Mouse (Mus musculus): ENCODE results near the gene Clock. TPM values are rescaled to one million over a fixed set of nuclear protein-coding genes. Genes with fewer than 3 reads are reported as not detected.

Gene Clock
- polyA plus RNA-seq, 1 experiment from 2014 or later: 13.2 TPM

DNA sequence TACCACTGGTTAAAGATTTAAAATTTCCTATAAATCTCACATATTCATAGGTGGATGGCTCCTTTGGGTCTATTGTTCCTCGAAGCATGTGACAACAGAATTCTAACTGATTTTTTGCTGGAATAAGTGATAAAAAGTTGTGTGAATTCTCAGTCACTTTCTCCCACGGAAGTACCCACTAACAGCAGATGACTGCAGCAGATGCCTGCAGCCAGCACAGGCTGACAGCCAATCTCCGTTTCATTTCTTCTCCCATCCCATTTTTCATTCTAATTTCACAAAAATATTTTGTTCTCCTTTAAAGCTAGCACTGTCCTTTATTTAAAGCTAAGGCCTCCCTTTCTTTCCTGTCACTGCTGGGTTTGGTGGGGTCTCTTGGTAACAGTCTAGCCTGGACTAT, 59.2 kb downstream of the Clock start:
- no peaks in the 10 kb centered on the region for H3K4me1 ChIP-seq (ENCODE audit: control insufficient read depth, insufficient read depth, low read length)
- ATAC-seq (ENCODE audit: low read depth): no peak
- no peak for DNase-seq (ENCODE audit: low spot score)
- no peak overlapping the region for H3K27ac ChIP-seq (replicated peaks; ENCODE audit: low read depth, low read length)
- H3K9ac ChIP-seq (ENCODE audit: low read depth, low read length): no peak overlapping the region
- no peaks in the 10 kb centered on the region for H3K9me3 ChIP-seq (ENCODE audit: control insufficient read depth, low read length)
- H3K4me3 ChIP-seq (ENCODE audit: low read depth, low read length): no peak overlapping the region
- H3K4me2 ChIP-seq (ENCODE audit: low read depth, low read length): no peak overlapping the region
- H3K36me3 ChIP-seq (ENCODE audit: control insufficient read depth, insufficient read depth, low read length): peaks cover 25% of the 10 kb centered on the region
- WGBS: 91% methylated on average over 3 of the region's 3 CpGs
- H3K27me3 ChIP-seq (replicated peaks; ENCODE audit: control insufficient read depth, insufficient read depth, low read length): no peaks in the 10 kb centered on the region

DNA sequence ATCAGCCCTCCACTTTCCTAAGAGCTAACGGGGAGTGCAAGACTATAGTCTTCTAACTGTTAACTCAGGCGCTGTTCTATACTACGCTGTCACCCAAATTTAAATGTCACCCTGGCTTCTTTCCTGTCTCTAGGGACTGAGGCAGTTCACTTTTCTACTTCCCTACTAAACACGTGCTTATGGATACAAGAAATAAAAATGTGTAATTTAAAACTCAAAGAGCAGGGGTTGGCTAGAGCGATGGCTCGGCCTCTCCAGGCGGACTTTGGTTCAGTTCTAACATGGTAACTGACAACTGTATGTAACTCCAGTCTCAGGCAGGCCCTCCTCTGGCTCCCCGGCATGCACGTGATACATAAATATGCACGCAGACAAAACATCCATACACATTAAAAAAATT, 60.2 kb downstream of the Clock start:
- H3K4me3 ChIP-seq (ENCODE audit: low read depth, low read length): no peak overlapping the region
- no peaks in the 10 kb centered on the region for H3K27me3 ChIP-seq (replicated peaks; ENCODE audit: control insufficient read depth, insufficient read depth, low read length)
- H3K36me3 ChIP-seq (ENCODE audit: control insufficient read depth, insufficient read depth, low read length): peaks cover 35% of the 10 kb centered on the region
- no peak overlapping the region for H3K9ac ChIP-seq (ENCODE audit: low read depth, low read length)
- H3K4me2 ChIP-seq (ENCODE audit: low read depth, low read length): no peak overlapping the region
- ATAC-seq (ENCODE audit: low read depth) (no peak), DNase-seq (ENCODE audit: low spot score) (no peak)
- H3K9me3 ChIP-seq (ENCODE audit: control insufficient read depth, low read length): no peaks in the 10 kb centered on the region
- no peak overlapping the region for H3K27ac ChIP-seq (replicated peaks; ENCODE audit: low read depth, low read length)
- H3K4me1 ChIP-seq (ENCODE audit: control insufficient read depth, insufficient read depth, low read length): no peaks in the 10 kb centered on the region
- WGBS: 90% methylated on average over 10 of the region's 10 CpGs

DNA sequence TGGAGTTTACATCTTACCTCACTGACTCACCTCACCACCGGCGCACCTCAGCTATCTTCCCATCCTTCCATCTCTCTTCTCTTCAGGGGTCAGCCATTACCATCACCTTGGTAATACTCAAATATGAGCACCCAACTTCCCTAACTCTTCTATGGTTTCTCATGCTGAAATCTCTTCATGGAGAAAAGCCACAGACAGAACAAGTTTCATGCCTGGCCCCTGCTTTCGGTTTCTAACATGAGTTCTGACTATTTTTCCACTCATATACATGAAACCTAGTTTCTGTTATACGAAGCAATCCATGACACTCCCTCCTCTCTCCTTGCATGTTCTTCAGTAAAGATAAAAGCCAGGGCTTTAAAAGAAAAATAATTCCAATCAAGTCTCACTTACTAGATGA, 60.7 kb downstream of the Clock start:
- H3K4me1 ChIP-seq (ENCODE audit: control insufficient read depth, insufficient read depth, low read length): no peaks in the 10 kb centered on the region
- no peak overlapping the region for H3K4me3 ChIP-seq (ENCODE audit: low read depth, low read length)

DNA sequence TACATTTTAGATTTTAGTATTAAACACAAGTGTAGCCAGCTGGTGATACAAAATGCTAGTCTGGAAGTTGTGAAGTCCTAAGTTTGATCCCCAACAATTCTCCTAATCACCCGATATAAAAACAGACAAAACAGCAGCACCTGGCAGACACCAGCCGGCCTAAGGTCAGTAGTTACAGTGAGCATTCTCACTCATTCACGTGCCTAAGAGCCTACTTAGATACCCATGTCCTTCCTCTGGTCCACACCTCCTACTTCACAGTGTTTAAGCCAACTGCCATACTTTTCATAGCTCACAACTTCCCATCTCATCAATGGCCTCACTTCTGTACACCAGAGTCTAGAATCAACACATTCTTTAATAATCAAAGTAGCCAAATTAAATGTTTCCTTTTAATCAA, 61.3 kb downstream of the Clock start:
- Histone ChIP-seq H3K27ac (replicated peaks; ENCODE audit: low read depth, low read length) (no peak overlapping the region), H3K9me3 (ENCODE audit: control insufficient read depth, low read length) (no peaks in the 10 kb centered on the region), H3K4me1 (ENCODE audit: control insufficient read depth, insufficient read depth, low read length) (no peaks in the 10 kb centered on the region), H3K4me3 (ENCODE audit: low read depth, low read length) (no peak overlapping the region), H3K4me2 (ENCODE audit: low read depth, low read length) (no peak overlapping the region), H3K27me3 (replicated peaks; ENCODE audit: control insufficient read depth, insufficient read depth, low read length) (no peaks in the 10 kb centered on the region), H3K36me3 (ENCODE audit: control insufficient read depth, insufficient read depth, low read length) (peaks cover 39% of the 10 kb centered on the region), H3K9ac (ENCODE audit: low read depth, low read length) (no peak overlapping the region)
- 86% methylated on average over 3 of the region's 3 CpGs for WGBS
- ATAC-seq (ENCODE audit: low read depth) (no peak), DNase-seq (ENCODE audit: low spot score) (no peak)

More for the DNA sequence above, 60.7 kb downstream of the Clock start:
- DNase-seq (ENCODE audit: low spot score) (no peak), ATAC-seq (ENCODE audit: low read depth) (no peak)
- Histone ChIP-seq H3K27me3 (replicated peaks; ENCODE audit: control insufficient read depth, insufficient read depth, low read length) (no peaks in the 10 kb centered on the region), H3K27ac (replicated peaks; ENCODE audit: low read depth, low read length) (no peak overlapping the region), H3K36me3 (ENCODE audit: control insufficient read depth, insufficient read depth, low read length) (peaks cover 39% of the 10 kb centered on the region), H3K9me3 (ENCODE audit: control insufficient read depth, low read length) (no peaks in the 10 kb centered on the region), H3K4me2 (ENCODE audit: low read depth, low read length) (no peak overlapping the region), H3K9ac (ENCODE audit: low read depth, low read length) (no peak overlapping the region)
- 97% methylated on average over 4 of the region's 4 CpGs for WGBS

DNA sequence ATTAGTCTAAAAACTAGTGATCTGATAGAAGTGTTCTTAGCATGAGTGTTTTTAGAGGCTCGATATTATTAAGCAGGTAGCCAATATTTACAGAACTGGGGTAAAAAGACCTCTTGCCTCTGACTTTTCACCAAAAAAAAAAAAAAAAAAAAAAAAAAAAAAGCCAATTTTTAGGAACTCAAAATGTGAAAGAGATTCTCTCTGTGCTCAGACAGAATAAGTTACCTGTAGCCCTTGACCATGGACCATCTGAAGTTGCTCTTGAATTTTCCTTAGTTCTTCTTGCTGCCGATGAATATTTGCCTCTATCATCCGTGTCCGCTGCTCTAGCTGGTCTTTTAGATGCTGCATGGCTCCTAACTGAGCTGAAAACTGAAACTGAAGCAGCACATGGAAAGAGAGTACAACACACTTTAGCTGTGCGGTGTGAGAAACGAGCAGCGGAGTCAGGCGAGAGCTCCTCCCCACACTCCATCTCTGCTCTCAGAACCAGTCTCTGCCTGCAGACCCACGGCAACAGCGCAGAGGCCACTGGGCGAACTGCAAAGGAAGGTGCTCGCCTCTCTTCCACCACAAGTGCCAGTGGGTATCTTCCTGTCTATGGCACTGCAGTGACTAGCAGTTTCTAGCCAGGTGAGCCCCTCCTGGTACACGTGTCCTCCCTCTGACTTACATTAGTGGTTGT, 73.3 kb downstream of the Clock start:
- Histone ChIP-seq H3K36me3 (ENCODE audit: control insufficient read depth, insufficient read depth, low read length) (peaks cover 65% of the 10 kb centered on the region), H3K27me3 (replicated peaks; ENCODE audit: control insufficient read depth, insufficient read depth, low read length) (no peaks in the 10 kb centered on the region), H3K4me3 (ENCODE audit: low read depth, low read length) (no peak overlapping the region), H3K9ac (ENCODE audit: low read depth, low read length) (no peak overlapping the region), H3K9me3 (ENCODE audit: control insufficient read depth, low read length) (no peaks in the 10 kb centered on the region), H3K4me2 (ENCODE audit: low read depth, low read length) (no peak overlapping the region), H3K27ac (replicated peaks; ENCODE audit: low read depth, low read length) (no peak overlapping the region), H3K4me1 (ENCODE audit: control insufficient read depth, insufficient read depth, low read length) (no peaks in the 10 kb centered on the region)
- DNase-seq (ENCODE audit: low spot score) (no peak), ATAC-seq (ENCODE audit: low read depth) (no peak)
- 91% methylated on average over 13 of the region's 13 CpGs for WGBS

DNA sequence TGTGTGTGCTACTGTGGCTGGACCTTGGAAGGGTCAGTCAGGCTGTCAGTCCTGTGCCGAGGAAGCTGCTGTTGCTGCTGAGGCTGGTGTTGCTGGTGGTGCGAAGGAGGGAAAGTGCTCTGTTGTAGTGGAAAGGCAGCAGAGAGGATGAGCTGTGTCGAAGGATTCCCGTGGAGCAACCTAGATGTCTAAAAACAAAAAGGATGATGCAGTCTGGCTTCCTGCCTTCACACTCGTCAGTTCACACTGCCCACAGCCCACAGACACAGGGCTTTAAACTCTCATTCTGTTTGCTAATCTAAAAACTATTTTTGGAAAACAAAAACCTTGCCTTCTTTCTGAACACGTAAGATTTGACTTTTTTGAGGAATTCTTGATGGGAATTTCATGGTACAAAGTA, 87.9 kb downstream of the Clock start:
- H3K27ac ChIP-seq (replicated peaks; ENCODE audit: low read depth, low read length): no peak overlapping the region
- no peaks in the 10 kb centered on the region for H3K9me3 ChIP-seq (ENCODE audit: control insufficient read depth, low read length)
- no peaks in the 10 kb centered on the region for H3K27me3 ChIP-seq (replicated peaks; ENCODE audit: control insufficient read depth, insufficient read depth, low read length)
- peaks cover 36% of the 10 kb centered on the region for H3K36me3 ChIP-seq (ENCODE audit: control insufficient read depth, insufficient read depth, low read length)
- no peaks in the 10 kb centered on the region for H3K4me1 ChIP-seq (ENCODE audit: control insufficient read depth, insufficient read depth, low read length)
- WGBS: 71% methylated on average over 6 of the region's 6 CpGs
- ATAC-seq (ENCODE audit: low read depth): no peak
- H3K4me3 ChIP-seq (ENCODE audit: low read depth, low read length): no peak overlapping the region
- H3K4me2 ChIP-seq (ENCODE audit: low read depth, low read length): no peak overlapping the region
- H3K9ac ChIP-seq (ENCODE audit: low read depth, low read length): no peak overlapping the region
- DNase-seq (ENCODE audit: low spot score): no peak

DNA sequence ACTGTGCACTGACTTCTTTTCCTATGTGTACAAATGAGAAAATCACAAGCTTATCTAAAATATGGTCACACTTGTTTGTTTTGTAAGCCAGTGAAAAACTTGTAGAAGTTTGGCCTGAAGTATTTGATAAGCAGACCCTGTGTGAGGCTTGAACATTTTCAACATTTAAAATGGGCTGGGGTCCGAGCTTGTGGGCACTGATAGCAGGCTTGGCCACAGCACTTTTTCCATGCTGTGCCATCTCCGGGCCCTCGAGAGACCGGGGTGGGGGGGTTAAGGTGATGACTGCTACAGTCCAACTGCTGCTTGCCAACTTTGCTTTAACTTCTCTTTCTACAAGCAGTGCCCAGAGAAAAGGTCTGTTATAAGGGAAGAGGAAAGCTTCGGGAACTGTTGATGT, 96.5 kb downstream of the Clock start:
- Histone ChIP-seq H3K4me1 (ENCODE audit: control insufficient read depth, insufficient read depth, low read length) (no peaks in the 10 kb centered on the region), H3K27me3 (replicated peaks; ENCODE audit: control insufficient read depth, insufficient read depth, low read length) (no peaks in the 10 kb centered on the region), H3K4me3 (ENCODE audit: low read depth, low read length) (no peak overlapping the region), H3K9me3 (ENCODE audit: control insufficient read depth, low read length) (no peaks in the 10 kb centered on the region), H3K9ac (ENCODE audit: low read depth, low read length) (no peak overlapping the region), H3K27ac (replicated peaks; ENCODE audit: low read depth, low read length) (no peak overlapping the region), H3K4me2 (ENCODE audit: low read depth, low read length) (no peak overlapping the region), H3K36me3 (ENCODE audit: control insufficient read depth, insufficient read depth, low read length) (peaks cover 92% of the 10 kb centered on the region)
- 87% methylated on average over 5 of the region's 5 CpGs for WGBS
- no peak for ATAC-seq (ENCODE audit: low read depth)
- no peak for DNase-seq (ENCODE audit: low spot score)

DNA sequence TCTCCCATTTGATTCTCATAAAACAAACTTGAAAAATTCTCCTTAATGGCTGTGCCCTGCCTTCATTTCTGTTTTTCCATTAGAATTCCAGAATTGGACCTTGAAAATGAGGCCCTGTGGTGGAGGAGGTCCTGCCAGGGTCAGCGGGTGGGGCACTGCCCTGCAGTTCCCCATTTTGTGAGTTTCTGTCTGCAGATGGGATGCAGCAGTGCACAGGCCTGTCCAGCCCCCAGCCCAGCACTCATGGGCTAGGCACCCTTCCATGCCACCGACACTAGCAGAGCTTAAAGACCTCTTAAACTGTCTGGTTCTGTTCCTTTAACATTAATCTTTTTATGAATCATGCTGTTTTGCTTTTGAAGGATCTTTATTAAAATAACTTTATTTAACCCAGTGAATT, 98.7 kb downstream of the Clock start:
- WGBS: 97% methylated on average over 2 of the region's 2 CpGs
- Histone ChIP-seq H3K9me3 (ENCODE audit: control insufficient read depth, low read length) (no peaks in the 10 kb centered on the region), H3K4me2 (ENCODE audit: low read depth, low read length) (no peak overlapping the region), H3K36me3 (ENCODE audit: control insufficient read depth, insufficient read depth, low read length) (peaks cover 94% of the 10 kb centered on the region), H3K27me3 (replicated peaks; ENCODE audit: control insufficient read depth, insufficient read depth, low read length) (no peaks in the 10 kb centered on the region), H3K9ac (ENCODE audit: low read depth, low read length) (no peak overlapping the region), H3K4me3 (ENCODE audit: low read depth, low read length) (no peak overlapping the region), H3K4me1 (ENCODE audit: control insufficient read depth, insufficient read depth, low read length) (no peaks in the 10 kb centered on the region), H3K27ac (replicated peaks; ENCODE audit: low read depth, low read length) (no peak overlapping the region)
- no peak for DNase-seq (ENCODE audit: low spot score)
- no peak for ATAC-seq (ENCODE audit: low read depth)

DNA sequence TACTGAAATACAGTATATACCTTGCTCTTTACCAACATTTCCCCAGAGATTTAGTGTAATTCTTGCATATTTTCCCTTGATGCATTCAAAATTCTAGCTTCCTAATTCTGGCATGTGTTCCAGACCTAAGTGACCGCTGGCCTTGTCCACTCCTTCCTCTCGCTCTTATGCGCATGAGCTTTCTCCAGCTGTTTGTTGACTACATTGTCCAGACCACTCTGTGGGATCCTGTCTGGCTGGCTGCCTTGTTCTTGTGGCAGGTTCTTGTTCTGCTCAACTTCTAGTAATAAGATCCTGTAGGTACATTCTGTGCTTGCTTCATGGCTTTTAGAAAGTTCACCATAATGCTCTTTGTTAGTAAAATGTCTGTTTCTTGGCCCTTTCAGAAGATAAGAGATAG, 101.4 kb downstream of the Clock start:
- H3K9ac ChIP-seq (ENCODE audit: low read depth, low read length): no peak overlapping the region
- no peaks in the 10 kb centered on the region for H3K9me3 ChIP-seq (ENCODE audit: control insufficient read depth, low read length)
- DNase-seq (ENCODE audit: low spot score): no peak
- no peaks in the 10 kb centered on the region for H3K27me3 ChIP-seq (replicated peaks; ENCODE audit: control insufficient read depth, insufficient read depth, low read length)
- no peak overlapping the region for H3K4me2 ChIP-seq (ENCODE audit: low read depth, low read length)
- ATAC-seq (ENCODE audit: low read depth): no peak
- WGBS: 84% methylated on average over 3 of the region's 3 CpGs
- no peaks in the 10 kb centered on the region for H3K4me1 ChIP-seq (ENCODE audit: control insufficient read depth, insufficient read depth, low read length)
- peaks cover 91% of the 10 kb centered on the region for H3K36me3 ChIP-seq (ENCODE audit: control insufficient read depth, insufficient read depth, low read length)
- H3K27ac ChIP-seq (replicated peaks; ENCODE audit: low read depth, low read length): no peak overlapping the region
- no peak overlapping the region for H3K4me3 ChIP-seq (ENCODE audit: low read depth, low read length)

Measured in embryonic facial prominence, embryonic 14.5 days (tissue).